Mouse (Mus musculus) forebrain, embryonic 11.5 days (tissue): ENCODE measurements around the gene Kctd11. TPM values are rescaled to one million over a fixed set of nuclear protein-coding genes. Genes with fewer than 3 reads are reported as not detected.

Experiments used
- ATAC-seq: fragments of 200-750 bp; cut with Nextera tagmentation; replicated peaks from 2 replicates; pipeline ENCODE4 v1.8.0; 2017; ENCODE audit warnings: moderate TSS enrichment; ENCODE audit not compliant: low FRiP score
- DNase-seq: peaks from one replicate; pipeline ENCODE4 v3.0.0-alpha.2; 2017; ENCODE audit warnings: low spot score
- H3K27ac ChIP-seq: fragments of 300-500 bp; sonication (generic); 2 replicates; pipeline ENCODE4 v1.5.1; 2014; ENCODE audit warnings: low read depth, low read length
- H3K27me3 ChIP-seq: fragments of 300-500 bp; sonication (generic); 2 replicates; pipeline ENCODE4 v1.6.1; 2014; ENCODE audit warnings: mild to moderate bottlenecking, low read length, mixed read lengths; ENCODE audit not compliant: control insufficient read depth, insufficient read depth
- H3K36me3 ChIP-seq: fragments of 300-500 bp; sonication (generic); 2 replicates; pipeline ENCODE4 v1.6.1; 2014; ENCODE audit warnings: mild to moderate bottlenecking, low read length, moderate library complexity, mixed read lengths; ENCODE audit not compliant: control insufficient read depth, insufficient read depth
- H3K4me1 ChIP-seq: fragments of 300-500 bp; sonication (generic); replicated peaks from 2 replicates; pipeline ENCODE4 v1.6.1; 2014; ENCODE audit warnings: low read length, mixed read lengths; ENCODE audit not compliant: control insufficient read depth, insufficient read depth
- H3K4me2 ChIP-seq: fragments of 300-500 bp; sonication (generic); 2 replicates; pipeline ENCODE4 v1.6.1; 2014; ENCODE audit warnings: low read depth, mild to moderate bottlenecking, low read length, moderate library complexity, mixed read lengths; ENCODE audit not compliant: severe bottlenecking
- H3K4me3 ChIP-seq: fragments of 300-500 bp; sonication (generic); 2 replicates; pipeline ENCODE4 v1.5.1; 2014; ENCODE audit warnings: low read depth, low read length
- H3K9ac ChIP-seq: fragments of 300-500 bp; sonication (generic); 2 replicates; pipeline ENCODE4 v1.6.1; 2014; ENCODE audit warnings: low read length
- H3K9me3 ChIP-seq: fragments of 300-500 bp; sonication (generic); 2 replicates; pipeline ENCODE4 v1.6.1; 2016; ENCODE audit warnings: low read length, mixed read lengths; ENCODE audit not compliant: control insufficient read depth
- WGBS: fragments of 180-500 bp; shearing (Covaris S2); extraction: QIAGEN DNeasy Blood & Tissue Kit; methylation state at CpG from one replicate; pipeline ENCODE4 v1.1.7; 2014; 5-methylcytosine and 5-hydroxymethylcytosine counted together
- polyA plus RNA-seq: library from polyadenylated mRNA; unstranded; fragments of >200 nt; fragmentation: Nextera tagmentation; extraction: Ambion mirVana; gene quantifications from 2 replicates; pipeline ENCODE4 v1.2.1, GENCODE M21; 2014

Kctd11 gene
- polyA plus RNA-seq, 1 experiment from 2014 or later = 3.0 TPM

- Histone ChIP-seq H3K36me3 (no peaks in the 10 kb centered on the region), H3K27me3 (no peaks in the 10 kb centered on the region), H3K4me2 (no peak overlapping the region), H3K27ac (no peak overlapping the region), H3K9me3 (no peaks in the 10 kb centered on the region), H3K9ac (no peak overlapping the region), H3K4me3 (no peak overlapping the region), H3K4me1 (no peaks in the 10 kb centered on the region; the same call in 1 of the 2 replicates)
- ATAC-seq = no peak
- DNase-seq = no peak
- WGBS = 86% methylated on average over 5 of the region's 5 CpGs
Observed at GRCm38 (mm10) chr11:69894671-69895070, 13.5 kb upstream of the Kctd11 start.

- no peak overlapping the region for H3K4me2 ChIP-seq
- WGBS = 84% methylated on average over 4 of the region's 4 CpGs
- DNase-seq = no peak
Observed at GRCm38 (mm10) chr11:69891482-69891881, 10.3 kb upstream of the Kctd11 start.

DNA sequence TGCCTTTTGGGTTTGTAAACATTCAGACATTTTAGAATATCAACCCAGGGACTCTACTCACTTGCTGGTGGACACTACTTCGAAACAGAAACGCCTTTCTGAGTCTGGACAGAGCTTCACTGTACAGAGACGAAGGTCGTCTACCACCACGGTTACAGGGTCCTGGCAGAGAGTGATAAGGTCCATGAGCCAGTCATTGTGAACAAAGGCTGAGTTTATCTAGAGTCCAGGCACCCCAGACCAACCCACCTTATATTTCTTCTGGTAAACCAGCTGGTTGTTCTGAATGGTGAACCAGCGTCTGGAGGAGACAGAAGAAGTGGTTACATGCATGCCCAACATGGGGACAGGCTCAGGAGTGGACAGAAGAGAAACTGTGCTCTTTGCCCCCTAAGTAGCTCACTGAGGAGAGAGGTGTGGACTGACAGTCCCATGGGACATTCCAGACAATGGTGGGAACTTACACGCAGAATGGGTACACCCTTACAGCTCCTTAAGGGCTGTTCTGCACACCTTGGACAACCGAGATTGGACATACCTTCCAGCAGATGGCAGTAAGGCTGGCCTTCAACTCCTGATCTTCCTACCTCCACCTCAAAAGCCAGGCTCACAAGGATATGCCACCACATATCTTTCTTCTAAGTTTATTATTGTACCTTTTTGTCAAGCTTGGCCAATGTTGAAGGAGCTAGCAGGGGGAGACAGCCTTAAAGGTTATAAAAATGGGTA is 5.9 kb upstream of the Kctd11 start:
- DNase-seq (no peak), ATAC-seq (no peak)
- Histone ChIP-seq H3K36me3 (no peaks in the 10 kb centered on the region), H3K4me3 (no peak overlapping the region), H3K9me3 (no peaks in the 10 kb centered on the region), H3K27me3 (peaks cover 3% of the 10 kb centered on the region; the same call in 1 of the 2 replicates), H3K27ac (0 out of 2 replicates have a peak overlapping the region, but pooled peaks have one; percentile 12), H3K9ac (no peak overlapping the region), H3K4me2 (no peak overlapping the region), H3K4me1 (no peaks in the 10 kb centered on the region)
- WGBS = 70% methylated on average over 8 of the region's 8 CpGs

More at GRCm38 (mm10) chr11:69891482-69891881, 10.3 kb upstream of the Kctd11 start:
- H3K4me1 ChIP-seq = no peaks in the 10 kb centered on the region
- no peaks in the 10 kb centered on the region for H3K36me3 ChIP-seq
- H3K9me3 ChIP-seq = no peaks in the 10 kb centered on the region
- no peak for ATAC-seq
- H3K4me3 ChIP-seq = no peak overlapping the region
- no peak overlapping the region for H3K9ac ChIP-seq
- H3K27me3 ChIP-seq = no peaks in the 10 kb centered on the region
- H3K27ac ChIP-seq = no peak overlapping the region

DNA sequence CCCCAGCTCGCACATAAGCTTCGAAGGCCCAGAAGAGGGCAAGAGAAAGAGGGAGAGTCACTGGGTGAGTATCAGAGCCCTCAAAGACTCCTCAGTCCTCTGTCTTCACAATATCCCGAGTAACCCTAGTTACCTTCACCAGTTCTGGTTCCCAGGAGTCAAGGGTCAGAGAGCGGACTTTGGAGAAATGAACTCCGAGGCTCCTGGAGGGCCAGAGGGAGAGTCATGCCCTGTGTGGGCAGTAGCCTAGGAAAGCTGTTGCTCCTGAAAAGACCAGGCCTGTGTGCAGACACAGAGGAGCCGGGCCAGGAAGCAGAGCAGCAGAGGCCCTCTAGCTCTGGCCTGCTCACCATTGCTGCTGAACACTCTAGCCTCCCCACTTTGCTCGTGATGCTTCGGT is 3.5 kb upstream of the Kctd11 start:
- H3K4me1 ChIP-seq = peaks cover 4% of the 10 kb centered on the region; the same call in 1 of the 2 replicates
- H3K27me3 ChIP-seq = peaks cover 5% of the 10 kb centered on the region; the same call in 1 of the 2 replicates
- no peak overlapping the region for H3K4me2 ChIP-seq
- ATAC-seq (no peak), DNase-seq (no peak)
- H3K36me3 ChIP-seq = no peaks in the 10 kb centered on the region
- no peak overlapping the region for H3K4me3 ChIP-seq
- H3K27ac ChIP-seq = no peak overlapping the region
- no peaks in the 10 kb centered on the region for H3K9me3 ChIP-seq
- H3K9ac ChIP-seq = no peak overlapping the region
- 76% methylated on average over 8 of the region's 8 CpGs for WGBS

- Histone ChIP-seq H3K9ac (no peak overlapping the region), H3K27ac (no peak overlapping the region), H3K4me1 (peaks cover 4% of the 10 kb centered on the region; the same call in 1 of the 2 replicates), H3K4me2 (no peak overlapping the region), H3K4me3 (no peak overlapping the region), H3K27me3 (peaks cover 5% of the 10 kb centered on the region; the same call in 1 of the 2 replicates), H3K9me3 (no peaks in the 10 kb centered on the region), H3K36me3 (no peaks in the 10 kb centered on the region)
- ATAC-seq = no peak
- DNase-seq = no peak
- WGBS = 82% methylated on average over 9 of the region's 9 CpGs
Observed at GRCm38 (mm10) chr11:69884240-69884639, 3.0 kb upstream of the Kctd11 start.

DNA sequence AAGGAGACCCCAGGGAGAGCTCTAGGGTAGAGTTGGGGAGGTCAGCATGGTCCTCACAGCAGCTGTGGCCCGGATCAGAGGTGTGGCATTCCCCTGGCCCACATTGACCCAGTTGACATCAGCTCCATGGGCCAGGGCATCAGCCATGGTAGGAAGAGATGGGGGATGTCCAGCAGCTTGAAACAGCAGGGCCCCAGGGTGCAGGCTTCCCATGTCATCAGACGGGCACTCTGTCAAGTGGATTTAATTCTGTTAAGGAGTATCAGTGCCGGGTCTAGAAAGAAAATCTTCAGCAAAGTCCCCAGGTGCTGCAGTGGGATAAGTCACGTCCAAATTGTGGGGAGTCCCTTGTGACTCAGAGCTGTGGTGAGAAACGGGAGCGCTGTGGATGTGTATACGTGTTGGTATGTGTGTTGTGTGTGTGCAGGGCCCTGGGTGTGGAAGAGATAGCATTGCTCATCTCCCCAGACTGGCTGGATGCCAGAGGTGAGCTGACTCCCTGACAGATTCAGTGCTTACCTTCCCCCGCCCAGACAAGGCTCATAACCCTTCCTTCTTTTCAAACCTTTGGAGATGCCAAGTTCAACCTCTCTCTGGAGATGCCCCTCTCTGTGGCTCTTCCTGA is 2.4 kb upstream of the Kctd11 start:
- no peak for ATAC-seq
- H3K4me1 ChIP-seq = peaks cover 4% of the 10 kb centered on the region; the same call in 1 of the 2 replicates
- H3K36me3 ChIP-seq = no peaks in the 10 kb centered on the region
- H3K4me2 ChIP-seq = no peak overlapping the region
- H3K27ac ChIP-seq = no peak overlapping the region
- no peak overlapping the region for H3K4me3 ChIP-seq
- 89% methylated on average over 8 of the region's 8 CpGs for WGBS
- no peak overlapping the region for H3K9ac ChIP-seq
- peaks cover 5% of the 10 kb centered on the region; the same call in 1 of the 2 replicates for H3K27me3 ChIP-seq
- no peaks in the 10 kb centered on the region for H3K9me3 ChIP-seq
- no peak for DNase-seq

- Histone ChIP-seq H3K4me2 (no peak overlapping the region), H3K4me1 (peaks cover 4% of the 10 kb centered on the region; the same call in 1 of the 2 replicates), H3K27ac (no peak overlapping the region), H3K27me3 (peaks cover 5% of the 10 kb centered on the region; the same call in 1 of the 2 replicates), H3K36me3 (no peaks in the 10 kb centered on the region), H3K9ac (no peak overlapping the region), H3K4me3 (no peak overlapping the region), H3K9me3 (no peaks in the 10 kb centered on the region)
- DNase-seq (no peak), ATAC-seq (no peak)
- WGBS = 61% methylated on average over 4 of the region's 4 CpGs
Observed at GRCm38 (mm10) chr11:69883066-69883465, 1.9 kb upstream of the Kctd11 start.

DNA sequence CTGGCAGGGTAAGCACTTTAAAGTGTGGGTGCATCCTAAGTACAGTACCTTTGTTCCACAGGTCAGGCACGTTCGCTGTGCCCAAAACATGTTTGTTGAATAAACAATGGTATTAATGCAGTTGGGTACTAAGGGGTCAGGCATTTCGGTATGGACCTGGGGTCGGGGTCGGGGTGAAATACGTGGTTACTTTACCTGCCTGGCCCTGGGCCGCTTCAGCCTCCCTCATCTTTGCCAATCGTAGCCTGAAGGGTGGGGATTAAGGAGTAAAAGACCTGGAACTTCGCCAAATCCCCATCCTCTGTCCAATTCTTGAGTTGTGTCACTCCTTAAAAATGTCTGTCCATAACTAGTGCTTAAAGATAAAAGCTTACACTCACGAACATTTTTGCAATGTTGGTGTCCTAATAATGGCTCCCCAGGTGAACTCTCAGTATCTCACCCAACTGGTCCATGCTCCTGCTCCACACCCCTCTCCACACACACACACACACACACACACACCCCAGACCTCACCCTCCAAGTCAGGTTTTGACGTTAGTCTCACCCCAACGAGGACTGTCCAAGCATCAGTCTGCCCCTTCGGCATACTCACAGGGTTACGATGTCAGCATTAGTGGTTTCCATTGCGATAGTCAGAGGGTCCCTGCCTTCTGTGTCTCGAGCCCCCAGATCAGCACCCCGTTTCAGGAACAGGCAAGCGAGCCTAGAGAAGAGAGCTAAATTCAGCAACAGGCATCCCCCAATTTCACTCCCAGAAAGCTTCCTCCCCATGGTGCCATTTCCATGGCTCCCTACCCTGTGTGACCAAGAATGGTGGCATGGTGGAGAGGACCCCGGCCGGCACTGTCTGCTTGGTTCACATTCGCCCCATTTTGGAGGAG is 823 bp upstream of the Kctd11 start:
- 0 out of 2 replicates have a peak overlapping the region, but pooled peaks have one; percentile 30 for H3K9ac ChIP-seq
- H3K36me3 ChIP-seq = no peaks in the 10 kb centered on the region
- H3K4me3 ChIP-seq = peak overlapping the region; percentile 39
- no peak overlapping the region for H3K27ac ChIP-seq
- ATAC-seq (no peak), DNase-seq (no peak)
- WGBS = 59% methylated on average over 21 of the region's 21 CpGs
- peak overlapping the region; percentile 67; the same call in 1 of the 2 replicates for H3K4me2 ChIP-seq
- H3K4me1 ChIP-seq = peaks cover 6% of the 10 kb centered on the region; the same call in 1 of the 2 replicates
- peaks cover 5% of the 10 kb centered on the region; the same call in 1 of the 2 replicates for H3K27me3 ChIP-seq
- no peaks in the 10 kb centered on the region for H3K9me3 ChIP-seq
